In genomic region chr1:155488966-155489661, GRCm38 (mm10) we compare ENCODE assay signal across 16 mouse cellular contexts.
DNase-seq lines count a peak whose midpoint lies in the region; ATAC-seq and TF ChIP-seq lines count a peak whose summit lies in the region.
"Had no signal": no experiment of that assay in that cellular context is flagged by ENCODE, and none has a peak within 500 bp of the region (broad histone marks: within the 10 kb centered on the region; RNA-seq: fewer than 3 reads in every experiment).

No protein-coding gene starts in this region.

- H3K4me2 ChIP-seq in midbrain, embryonic 12.5 days (replicated peaks): no peak overlapping the region
- H3K4me2 ChIP-seq in midbrain, embryonic 11.5 days: no peak overlapping the region
- no peak overlapping the region for H3K4me2 ChIP-seq in midbrain, embryonic 16.5 days (ENCODE audit: low read length)
- H3K4me2 ChIP-seq: embryonic facial prominence, embryonic 12.5 days; neural tube, embryonic 12.5 days had no signal

- TF ChIP-seq CTCF in gastrocnemius, adult 2 months (IDR thresholded peaks at IDR 0.05): no peak

- DNase-seq in gastrocnemius, adult 2 months: no peak
- DNase-seq in gastrocnemius, postnatal 14 days: no peak
- DNase-seq in midbrain, embryonic 11.5 days (ENCODE audit: low spot score, missing footprints): no peak
- DNase-seq in layer of hippocampus, adult 9-10 months (ENCODE audit: low spot score): peak; percentile 35
- no peak for DNase-seq in ovary, postnatal 14 days (ENCODE audit: low spot score)
- no peak for DNase-seq in thymus, adult 18-20 months
- DNase-seq: adrenal gland, postnatal 25 days; cerebellum, adult 18-20 months; gastrocnemius, postnatal 10 days; right cerebral cortex, postnatal 4 days had no signal

- H3K4me3 ChIP-seq in gastrocnemius, adult 2 months: peak overlapping the region; percentile 48
- no peak overlapping the region for H3K4me3 ChIP-seq in midbrain, embryonic 12.5 days
- no peak overlapping the region for H3K4me3 ChIP-seq in midbrain, embryonic 11.5 days (ENCODE audit: low read depth, low read length)
- H3K4me3 ChIP-seq in midbrain, embryonic 16.5 days (ENCODE audit: low read depth, low read length): no peak overlapping the region
- H3K4me3 ChIP-seq: embryonic facial prominence, embryonic 12.5 days; neural tube, embryonic 12.5 days had no signal

- H3K27me3 ChIP-seq in midbrain, embryonic 12.5 days: peaks cover 14% of the 10 kb centered on the region
- no peaks in the 10 kb centered on the region; the same call in 1 of the 2 replicates for H3K27me3 ChIP-seq in midbrain, embryonic 11.5 days (ENCODE audit: control insufficient read depth, insufficient read depth, low read length)
- H3K27me3 ChIP-seq in midbrain, embryonic 16.5 days (ENCODE audit: control insufficient read depth, insufficient read depth, low read depth, low read length): no peaks in the 10 kb centered on the region
- H3K27me3 ChIP-seq: embryonic facial prominence, embryonic 12.5 days; neural tube, embryonic 12.5 days; Patski had no signal

- no peaks in the 10 kb centered on the region for H3K36me3 ChIP-seq in midbrain, embryonic 12.5 days
- no peaks in the 10 kb centered on the region for H3K36me3 ChIP-seq in midbrain, embryonic 11.5 days (ENCODE audit: control insufficient read depth, insufficient read depth, low read length)
- H3K36me3 ChIP-seq in midbrain, embryonic 16.5 days (ENCODE audit: control insufficient read depth, insufficient read depth, low read length): no peaks in the 10 kb centered on the region
- H3K36me3 ChIP-seq: embryonic facial prominence, embryonic 12.5 days; neural tube, embryonic 12.5 days had no signal

- peak overlapping the region; percentile 53 for H3K27ac ChIP-seq in gastrocnemius, adult 2 months
- 0 out of 2 replicates have a peak overlapping the region, but pooled peaks have one; percentile 26 for H3K27ac ChIP-seq in midbrain, embryonic 12.5 days (replicated peaks)
- H3K27ac ChIP-seq in midbrain, embryonic 11.5 days (ENCODE audit: low read depth, low read length): no peak overlapping the region
- peak overlapping the region; percentile 44 for H3K27ac ChIP-seq in midbrain, embryonic 16.5 days (ENCODE audit: low read length)
- H3K27ac ChIP-seq: embryonic facial prominence, embryonic 12.5 days; neural tube, embryonic 12.5 days had no signal

- intact Hi-C loops in gastrocnemius, adult 2 months (cut with DNase I): no loop called here
- intact Hi-C loops in gastrocnemius, postnatal 14 days (cut with DNase I; ENCODE audit: low total_unique reads): no loop called here

- no peak overlapping the region for H3K9ac ChIP-seq in midbrain, embryonic 12.5 days (replicated peaks)
- no peak overlapping the region for H3K9ac ChIP-seq in midbrain, embryonic 11.5 days (ENCODE audit: low read length)
- 0 out of 2 replicates have a peak overlapping the region, but pooled peaks have one; percentile 8 for H3K9ac ChIP-seq in midbrain, embryonic 16.5 days (ENCODE audit: low read depth, low read length)
- H3K9ac ChIP-seq: embryonic facial prominence, embryonic 12.5 days; neural tube, embryonic 12.5 days had no signal

- peaks cover 24% of the 10 kb centered on the region for H3K4me1 ChIP-seq in midbrain, embryonic 12.5 days
- peaks cover 11% of the 10 kb centered on the region; the same call in 1 of the 2 replicates for H3K4me1 ChIP-seq in midbrain, embryonic 11.5 days (ENCODE audit: control insufficient read depth, insufficient read depth, low read length)
- peaks cover 24% of the 10 kb centered on the region for H3K4me1 ChIP-seq in midbrain, embryonic 16.5 days (ENCODE audit: control insufficient read depth, insufficient read depth, low read length)

- ATAC-seq in midbrain, embryonic 12.5 days (ENCODE audit: low FRiP score, low read depth): no peak
- no peak for ATAC-seq in midbrain, embryonic 11.5 days (ENCODE audit: low FRiP score)
- ATAC-seq in midbrain, embryonic 16.5 days: no peak
- ATAC-seq: intestine, embryonic 16.5 days; Patski had no signal

- 84% methylated on average over 11 of the region's 11 CpGs for WGBS in midbrain, embryonic 12.5 days
- 81% methylated on average over 11 of the region's 11 CpGs for WGBS in midbrain, embryonic 11.5 days
- 69% methylated on average over 11 of the region's 11 CpGs for WGBS in midbrain, embryonic 16.5 days

- no peaks in the 10 kb centered on the region for H3K9me3 ChIP-seq in midbrain, embryonic 12.5 days
- H3K9me3 ChIP-seq in midbrain, embryonic 11.5 days (ENCODE audit: control insufficient read depth, low read length): no peaks in the 10 kb centered on the region
- H3K9me3 ChIP-seq in midbrain, embryonic 16.5 days (replicated peaks; ENCODE audit: control insufficient read depth, low read length, poor library complexity, severe bottlenecking): no peaks in the 10 kb centered on the region
- H3K9me3 ChIP-seq: embryonic facial prominence, embryonic 12.5 days; neural tube, embryonic 12.5 days had no signal
